Mouse (Mus musculus): Measurements from ENCODE around the gene Hlf. TPM values are rescaled to one million over a fixed set of nuclear protein-coding genes. Genes with fewer than 3 reads are reported as not detected.

The Hlf gene
- 0.46 TPM for total RNA-seq (2023)

GRCm38 (mm10) chr11:90390817-90391173, at the start of gene Hlf:
Hlf (minus strand) TSS chr11:90390895.

Other genes with a start within 250 kb of the Hlf start
- gene Gm45716, start 203.2 kb downstream of the Hlf start, total RNA-seq (2023), result 1.6 TPM
- 31.3 TPM for gene Mmd, start 141.4 kb downstream of the Hlf start, total RNA-seq (2023)
- 5.1 TPM for gene Stxbp4, start 247.2 kb upstream of the Hlf start, total RNA-seq (2023)
- gene Cox11, start 247.3 kb upstream of the Hlf start, total RNA-seq (2023), result 19.1 TPM

Data from CD8-positive naive resting alpha-beta T cell, adult 57 days (primary cell).